Mouse (Mus musculus) CD8-positive naive resting alpha-beta T cell, adult 2 months (primary cell): Measurements from ENCODE around the gene Avpr1b.
"Not testable (repeated sequence)": the region's sequence is repeated elsewhere in the genome, so short reads cannot be mapped to it uniquely, and the experiment has no call there.

Source experiments
- DNase-seq, 2 experiments: peaks; one replicate each; pipeline ENCODE4 v3.0.0; 2022; ENCODE audit warnings: low read depth in 2 of 2, low spot score in 2 of 2

The Avpr1b gene

DNA sequence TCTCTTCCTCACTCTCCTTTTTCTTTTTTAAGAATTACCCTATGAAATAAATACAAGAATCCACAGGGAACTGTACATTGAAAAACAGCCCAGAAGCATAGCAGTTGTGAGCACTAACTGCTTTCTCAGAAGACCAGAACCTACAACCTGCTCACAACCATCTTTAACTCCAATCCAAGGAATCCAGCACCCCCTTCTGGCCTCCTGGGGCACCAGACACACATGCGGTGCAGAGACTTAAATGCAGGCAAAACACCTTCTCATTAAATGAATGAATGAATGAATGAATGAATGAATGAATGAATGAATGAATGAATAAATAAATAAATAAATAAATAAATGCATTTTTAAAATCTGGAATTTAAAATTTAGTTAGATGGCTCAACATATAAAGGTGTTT is 19.5 kb downstream of the Avpr1b start:
- DNase-seq = no peak

DNA sequence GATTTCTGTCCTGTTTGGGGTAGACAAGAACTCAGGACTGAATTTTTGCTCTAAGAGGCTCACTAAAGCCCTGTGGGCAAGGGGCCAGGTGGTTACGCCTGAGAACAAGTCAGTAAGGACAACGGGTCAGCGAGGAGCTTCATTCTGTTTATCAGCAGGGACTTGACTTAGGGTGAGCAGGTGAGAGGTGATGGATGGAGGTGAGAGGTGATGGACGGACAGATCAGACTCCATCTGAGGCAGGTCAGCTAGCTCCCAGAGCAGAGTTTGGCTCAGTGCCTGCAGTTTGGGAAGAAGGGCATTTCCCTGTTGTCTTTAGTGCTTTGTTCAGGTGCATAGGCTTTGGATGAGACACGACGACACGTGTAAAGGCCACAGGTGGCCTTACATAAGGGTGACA is 20.3 kb downstream of the Avpr1b start:
- DNase-seq = no peak

- no peak for DNase-seq
These were observed 24.6 kb downstream of the Avpr1b start for GRCm38 (mm10) chr1:131623644-131624043.

DNA sequence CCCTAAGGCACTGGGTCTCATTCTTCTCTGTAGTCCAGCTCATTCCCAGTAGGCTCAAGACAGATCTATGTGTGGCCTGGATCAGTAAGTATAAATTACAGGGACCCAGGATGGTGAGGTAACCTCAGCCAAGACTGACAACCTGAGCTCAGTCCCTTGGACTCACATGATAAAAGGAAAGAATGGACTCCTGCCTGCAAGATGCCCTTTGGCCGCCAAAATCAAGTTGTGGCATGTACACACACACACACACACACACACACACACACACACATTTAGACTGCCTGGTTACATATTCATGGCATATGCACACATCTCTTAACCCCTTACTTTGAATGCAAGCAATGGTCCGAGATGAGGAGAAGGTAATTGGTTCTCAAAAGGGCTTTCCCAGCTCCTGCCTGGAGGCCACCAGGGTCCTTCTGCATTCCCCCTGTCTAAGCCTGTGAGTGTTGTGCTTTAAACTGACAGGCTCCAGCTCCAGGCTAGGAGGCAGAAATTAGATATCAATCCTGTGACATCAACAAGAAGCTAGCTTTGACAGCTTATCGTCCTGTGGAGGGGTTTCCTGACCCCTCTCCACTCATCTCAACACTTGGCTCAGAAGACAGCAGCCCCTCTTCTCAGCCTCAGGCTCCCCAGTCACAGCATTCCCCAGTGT is 25.3 kb downstream of the Avpr1b start:
- no peak for DNase-seq

DNA sequence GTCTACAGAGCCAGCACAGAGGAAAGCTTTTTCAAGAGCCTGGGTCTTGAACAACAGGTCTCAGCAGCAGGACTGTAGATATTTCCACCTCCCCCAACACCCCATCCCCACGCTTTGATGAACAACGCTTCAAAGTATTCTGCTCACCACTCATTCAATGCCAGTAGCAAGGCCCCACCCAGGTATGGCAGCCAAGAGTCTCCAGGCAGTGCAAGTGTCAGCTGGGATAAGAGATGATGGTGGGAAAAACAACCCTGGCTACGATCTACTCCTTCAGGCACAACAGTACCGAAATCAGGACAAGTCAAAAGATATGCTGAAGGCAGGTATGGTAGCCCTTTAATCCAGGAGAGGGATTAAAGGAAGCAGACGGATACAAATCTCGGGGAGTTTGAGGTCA is 27.2 kb downstream of the Avpr1b start:
- DNase-seq = no peak

DNA sequence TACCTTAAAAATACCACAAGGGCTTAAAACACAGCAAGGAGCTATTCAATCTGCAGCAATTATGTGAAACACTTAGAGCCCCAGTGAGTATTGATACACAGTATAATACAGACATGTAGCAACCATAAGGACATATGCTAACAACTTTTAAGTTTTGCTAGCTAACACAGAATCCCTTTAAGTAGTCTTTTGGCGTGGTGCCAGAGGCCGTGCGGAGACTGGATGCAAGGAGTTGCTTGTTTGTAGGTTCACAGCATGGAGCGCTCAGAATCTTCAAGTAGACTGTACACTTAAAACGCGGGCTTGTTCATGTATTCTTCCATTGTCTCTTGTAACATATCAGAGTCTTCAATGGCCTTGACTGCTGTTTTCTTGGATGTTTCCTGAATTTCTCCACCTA is 33.2 kb downstream of the Avpr1b start:
- DNase-seq = not testable (repeated sequence)

DNA sequence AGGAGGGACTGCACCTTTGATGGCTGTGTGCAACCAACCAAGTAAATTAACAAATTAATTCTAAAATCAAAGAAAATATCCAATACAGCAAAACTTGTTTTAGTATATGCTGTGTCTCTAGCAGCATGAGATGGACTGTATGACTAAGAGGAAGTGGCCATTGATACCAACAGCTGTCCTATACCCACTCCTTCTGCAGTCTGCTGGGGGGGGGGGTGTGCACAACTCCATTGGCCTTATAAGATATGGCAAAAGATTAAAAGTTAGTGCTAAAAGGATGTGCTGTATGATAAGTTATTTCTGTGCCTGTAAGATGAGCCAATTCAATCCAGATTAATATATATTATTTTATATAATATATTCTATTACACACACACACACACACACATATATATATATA is 35.5 kb downstream of the Avpr1b start:
- no peak for DNase-seq

GRCm38 (mm10) chr1:131637791-131638540 is 38.9 kb downstream of the Avpr1b start, which contains the start of gene Ctse:
TSS of gene Ctse (plus strand) at chr1:131638306.
- peak; percentile 61 to 75 for DNase-seq

GRCm38 (mm10) chr1:131638541-131639421 is 39.7 kb downstream of the Avpr1b start:
- peak in 1 of 2 experiments; percentile 20 for DNase-seq

DNA sequence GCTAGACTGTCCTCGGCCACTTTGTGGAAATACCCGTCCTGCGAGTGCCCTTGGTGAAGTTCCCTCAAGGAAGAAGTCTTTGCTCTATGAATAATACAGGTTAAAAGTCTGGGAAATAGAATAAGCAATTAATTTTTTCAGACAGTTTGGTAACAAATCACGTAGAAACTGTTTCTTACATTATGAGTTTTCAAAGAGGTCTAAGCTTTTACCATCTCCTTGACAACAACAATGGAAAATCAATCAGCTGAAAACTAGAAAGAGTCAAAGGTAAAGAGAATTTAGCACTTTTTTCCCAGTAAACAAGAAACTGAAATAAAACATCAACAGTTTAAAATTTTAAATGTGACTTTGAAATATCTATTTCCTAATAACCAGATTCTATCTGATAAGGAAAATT is 41.0 kb downstream of the Avpr1b start:
- DNase-seq = no peak

DNA sequence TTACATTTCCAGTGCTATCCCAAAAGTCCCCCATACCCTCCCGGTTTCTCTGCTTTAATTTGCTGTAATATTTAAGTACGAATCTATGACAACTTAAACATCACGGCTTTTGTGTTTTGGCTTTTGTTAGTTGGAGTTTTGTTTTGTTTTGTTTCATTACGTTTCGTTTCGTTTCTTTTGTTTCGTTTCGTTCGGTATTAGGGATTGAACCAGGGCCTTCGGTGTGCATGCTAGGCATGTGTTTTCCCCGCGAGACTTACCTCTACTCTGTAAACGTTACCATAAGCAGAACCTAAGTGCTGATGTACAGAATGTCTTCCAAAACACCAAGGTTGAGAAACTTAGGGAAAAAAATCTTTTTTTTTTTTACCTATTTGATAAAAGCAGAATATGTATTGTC is 42.5 kb downstream of the Avpr1b start:
- no peak for DNase-seq

DNA sequence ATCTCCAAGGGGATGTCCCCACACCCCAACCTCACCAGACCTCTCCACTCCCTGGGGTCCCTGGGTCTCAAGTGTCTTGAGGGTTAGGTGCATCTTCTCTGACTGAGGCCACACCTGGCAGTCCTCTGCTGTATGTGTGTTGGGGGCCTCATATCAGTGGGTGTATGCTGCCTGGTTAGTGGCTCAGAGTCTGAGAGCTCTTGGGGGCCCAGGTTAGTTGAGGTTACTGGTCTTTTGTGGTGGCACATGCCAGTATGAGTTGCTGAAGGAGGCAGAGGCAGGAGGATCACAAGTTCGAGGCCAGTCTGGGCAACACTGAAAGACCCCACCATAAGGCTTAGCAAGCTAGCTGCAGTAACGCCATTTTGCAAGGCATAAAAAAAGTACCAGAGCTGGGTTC is 43.2 kb downstream of the Avpr1b start:
- DNase-seq = no peak

DNA sequence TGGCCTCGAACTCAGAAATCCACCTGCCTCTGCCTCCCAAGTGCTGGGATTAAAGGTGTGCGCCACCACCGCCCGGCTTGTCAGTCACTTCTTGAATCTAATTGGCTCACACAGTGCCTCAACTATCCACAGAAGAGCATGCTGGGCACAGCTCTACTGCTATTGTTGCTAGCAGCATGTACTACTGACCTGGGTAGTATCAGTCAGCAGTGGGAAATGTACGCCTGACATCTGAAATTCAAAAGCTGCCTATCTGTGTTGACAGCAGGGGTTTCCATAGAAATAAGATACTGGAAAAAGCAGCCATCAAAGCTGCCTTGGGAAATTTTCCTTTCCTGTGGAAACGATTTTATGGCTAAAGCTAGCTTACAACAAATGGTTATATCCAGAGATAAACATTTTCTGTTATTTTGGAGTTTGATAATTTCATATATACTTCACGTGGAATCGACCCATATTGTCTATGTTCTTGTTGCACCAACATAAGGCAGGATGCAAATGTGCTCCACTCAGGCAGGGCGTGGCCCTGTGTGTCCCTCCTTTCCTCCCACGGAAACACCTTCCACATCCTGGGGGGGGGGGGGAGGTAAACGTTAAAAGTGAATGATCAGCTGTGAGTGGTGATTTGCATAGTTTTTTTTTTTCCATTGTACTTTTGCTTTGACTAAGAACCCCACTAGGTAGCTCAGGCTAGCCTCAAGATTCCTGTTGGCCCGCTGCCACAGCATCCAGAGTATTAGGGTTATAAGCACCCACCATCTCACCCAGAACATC is 53.8 kb downstream of the Avpr1b start:
- DNase-seq = no peak

- DNase-seq = no peak
These were observed 56.6 kb downstream of the Avpr1b start for GRCm38 (mm10) chr1:131655601-131656000.

DNA sequence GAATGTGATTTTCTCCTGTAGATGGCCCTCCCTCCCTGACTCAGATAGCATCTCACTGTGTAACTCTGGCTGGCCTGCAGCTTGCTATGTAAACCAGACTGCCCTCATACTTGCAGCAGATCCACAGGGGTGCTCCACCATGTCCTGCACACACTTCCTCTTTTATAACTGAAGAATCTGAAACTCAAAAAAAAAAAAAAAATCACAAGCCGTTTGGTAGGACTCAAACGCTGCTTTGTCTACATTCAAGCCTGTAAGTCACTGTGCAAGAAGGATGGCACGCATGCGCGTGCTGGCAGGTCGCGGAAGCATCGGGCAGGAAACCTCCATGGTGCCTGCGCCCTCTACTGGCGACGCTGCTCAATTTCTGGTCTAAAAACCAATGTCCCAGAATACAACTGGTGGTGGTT is 58.9 kb downstream of the Avpr1b start:
- peak; percentile 89 to 90 for DNase-seq

- DNase-seq = no peak
These were observed 60.6 kb downstream of the Avpr1b start for GRCm38 (mm10) chr1:131659512-131660085.

DNA sequence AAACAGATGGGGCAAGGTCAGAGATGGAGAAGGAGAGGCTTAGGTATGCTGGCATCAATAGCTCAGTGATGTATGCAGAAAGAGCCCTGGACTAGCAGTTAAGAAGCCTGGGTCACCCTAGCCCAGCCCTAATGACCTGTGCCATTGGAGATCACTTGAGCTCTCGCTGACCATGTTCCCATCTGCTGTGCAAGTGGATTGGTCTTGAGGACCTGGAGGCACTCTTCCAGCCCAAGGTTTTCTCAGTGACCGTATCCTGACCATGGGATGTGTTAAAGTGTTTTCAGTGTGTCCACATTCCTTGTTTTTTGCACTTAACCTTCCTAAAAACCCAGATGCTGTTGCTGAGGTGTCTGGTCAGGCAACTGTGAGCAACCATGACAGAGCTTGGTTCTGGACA is 61.2 kb downstream of the Avpr1b start:
- DNase-seq = no peak

GRCm38 (mm10) chr1:131660716-131661472 is 61.9 kb downstream of the Avpr1b start:
- no peak for DNase-seq
